Comparison of ENCODE assay signal across 8 mouse cellular contexts in the genomic region with DNA sequence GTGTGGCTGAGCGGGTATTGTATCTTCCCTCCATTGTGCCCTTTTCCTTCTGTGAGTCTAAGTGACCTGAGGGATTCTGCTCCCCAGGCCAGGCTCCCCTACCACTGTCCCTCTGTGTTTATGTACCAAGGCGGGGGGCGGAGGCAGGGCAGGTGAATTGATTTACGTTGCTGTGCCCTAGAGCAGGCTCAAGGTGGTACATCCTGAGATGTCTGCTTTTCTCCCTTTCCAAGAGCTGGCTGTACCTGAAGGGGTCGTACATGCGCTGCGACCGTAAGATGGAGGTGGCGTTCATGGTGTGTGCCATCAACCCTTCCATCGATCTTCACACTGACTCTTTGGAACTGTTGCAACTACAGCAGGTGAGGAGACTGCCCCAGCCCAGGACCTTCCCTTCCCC. TPM values are rescaled to one million over a fixed set of nuclear protein-coding genes. Genes with fewer than 3 reads are reported as not detected.
DNase-seq lines count a peak whose midpoint lies in the region; ATAC-seq and TF ChIP-seq lines count a peak whose summit lies in the region.

No protein-coding gene starts in this region.

- H3K9ac ChIP-seq in heart, embryonic 12.5 days = peak overlapping the region; percentile 94
- no peak overlapping the region for H3K9ac ChIP-seq in forebrain, postnatal 0 days
- no peak overlapping the region for H3K9ac ChIP-seq in liver, embryonic 15.5 days

- no peak overlapping the region for H3K27ac ChIP-seq in heart, embryonic 12.5 days (ENCODE audit: poor library complexity, severe bottlenecking)
- H3K27ac ChIP-seq in forebrain, postnatal 0 days (ENCODE audit: low read depth, low read length) = no peak overlapping the region
- no peak overlapping the region for H3K27ac ChIP-seq in liver, embryonic 15.5 days (replicated peaks)

- H3K9me3 ChIP-seq in heart, embryonic 12.5 days (replicated peaks) = no peaks in the 10 kb centered on the region
- H3K9me3 ChIP-seq in E14TG2a.4 (ENCODE audit: low read length) = no peaks in the 10 kb centered on the region
- H3K9me3 ChIP-seq in forebrain, postnatal 0 days (ENCODE audit: low read length) = no peaks in the 10 kb centered on the region
- no peaks in the 10 kb centered on the region for H3K9me3 ChIP-seq in liver, embryonic 15.5 days (replicated peaks)

- no peak for ATAC-seq in heart, embryonic 12.5 days (ENCODE audit: insufficient number of reproducible peaks, low FRiP score)
- ATAC-seq in forebrain, postnatal 0 days = no peak
- ATAC-seq in liver, embryonic 15.5 days (ENCODE audit: insufficient read depth) = no peak

- H3K36me3 ChIP-seq in heart, embryonic 12.5 days = peaks cover 37% of the 10 kb centered on the region
- H3K36me3 ChIP-seq in E14TG2a.4 (ENCODE audit: insufficient read depth, low read length) = peaks cover 41% of the 10 kb centered on the region
- peaks cover 36% of the 10 kb centered on the region for H3K36me3 ChIP-seq in forebrain, postnatal 0 days (ENCODE audit: insufficient read depth)
- H3K36me3 ChIP-seq in liver, embryonic 15.5 days (replicated peaks) = peaks cover 37% of the 10 kb centered on the region

- H3K4me2 ChIP-seq in heart, embryonic 12.5 days = peak overlapping the region; percentile 96
- H3K4me2 ChIP-seq in forebrain, postnatal 0 days (ENCODE audit: low read depth) = peak overlapping the region; percentile 84
- peak overlapping the region; percentile 99; the same call in 1 of the 2 replicates for H3K4me2 ChIP-seq in liver, embryonic 15.5 days

- WGBS in heart, embryonic 12.5 days = 93% methylated on average over 10 of the region's 10 CpGs
- 93% methylated on average over 10 of the region's 10 CpGs for WGBS in forebrain, postnatal 0 days
- 83% methylated on average over 10 of the region's 10 CpGs for WGBS in liver, embryonic 15.5 days (ENCODE audit: insufficient replicate concordance)

- DNase-seq in heart, adult 8-10 months (ENCODE audit: low spot score) = no peak
- no peak for DNase-seq in forebrain, postnatal 0 days
- DNase-seq in urinary bladder, postnatal 4 days (ENCODE audit: low spot score in 2 of 2) = no peak
- DNase-seq in thymus, postnatal 4 days = no peak
- DNase-seq in frontal cortex, adult 2 months (ENCODE audit: extremely low spot score in 1 of 2, low spot score in 1 of 2) = no peak

- no peak for TF ChIP-seq CTCF in E14TG2a.4 (conservative IDR thresholded peaks at IDR 0.05; ENCODE audit: low read length)
- no peak for TF ChIP-seq CTCF in forebrain, postnatal 0 days (IDR thresholded peaks at IDR 0.05; ENCODE audit: low read depth)

- peaks cover 41% of the 10 kb centered on the region for H3K4me1 ChIP-seq in heart, embryonic 12.5 days (replicated peaks)
- peaks cover 76% of the 10 kb centered on the region for H3K4me1 ChIP-seq in E14TG2a.4 (replicated peaks; ENCODE audit: low read depth, low read length)
- H3K4me1 ChIP-seq in forebrain, postnatal 0 days (ENCODE audit: insufficient read depth) = peaks cover 10% of the 10 kb centered on the region; the same call in 1 of the 2 replicates
- peaks cover 79% of the 10 kb centered on the region for H3K4me1 ChIP-seq in liver, embryonic 15.5 days (replicated peaks)

- no peaks in the 10 kb centered on the region for H3K27me3 ChIP-seq in heart, embryonic 12.5 days (replicated peaks)
- H3K27me3 ChIP-seq in E14TG2a.4 (ENCODE audit: insufficient read depth, low read length) = peaks cover 6% of the 10 kb centered on the region; the same call in 1 of the 2 replicates
- no peaks in the 10 kb centered on the region for H3K27me3 ChIP-seq in forebrain, postnatal 0 days (ENCODE audit: insufficient read depth, low read length)
- H3K27me3 ChIP-seq in liver, embryonic 15.5 days = no peaks in the 10 kb centered on the region

- peak overlapping the region; percentile 87 for H3K4me3 ChIP-seq in heart, embryonic 12.5 days
- H3K4me3 ChIP-seq in E14TG2a.4 (replicated peaks; ENCODE audit: low read length) = peak overlapping the region; percentile 20; the same call in 1 of the 2 replicates
- H3K4me3 ChIP-seq in forebrain, postnatal 0 days (ENCODE audit: low read depth, low read length) = no peak overlapping the region
- no peak overlapping the region for H3K4me3 ChIP-seq in liver, embryonic 15.5 days (replicated peaks)

RNA-seq across cellular contexts. Expression of gene Men1, which starts 2.1 kb away (rescaled TPM):
- polyA plus RNA-seq in heart, embryonic 12.5 days (2016; fragmentation: Nextera tagmentation; extraction: Ambion mirVana) = 48.7 and 52.1 TPM in 2 replicates
- 10 to 100 TPM in 3 of 4 experiments, 1 to 10 TPM in 1; 10.0 to 16.0 (median 12.3) TPM for total RNA-seq in heart, adult 8-10 months (2022)
- total RNA-seq in forebrain, postnatal 0 days (2014; rRNA removed) = 60.5 and 64.3 TPM in 2 replicates
- 58.3 and 60.9 TPM in 2 replicates for polyA plus RNA-seq in forebrain, postnatal 0 days (2015; fragmentation: Nextera tagmentation; extraction: Ambion mirVana)
- 25.1 and 25.4 TPM in 2 replicates for polyA plus RNA-seq in liver, embryonic 15.5 days (2015; fragmentation: Nextera tagmentation; extraction: Ambion mirVana)
- 67.6 and 68.4 TPM in 2 replicates for polyA plus RNA-seq in frontal cortex, adult 2 months (2012; rRNA removed)

RNA-seq across cellular contexts. Expression of gene Map4k2, which starts 4.0 kb away (rescaled TPM):
- 14.1 and 15.7 TPM in 2 replicates for polyA plus RNA-seq in heart, embryonic 12.5 days (2016; fragmentation: Nextera tagmentation; extraction: Ambion mirVana)
- 10 to 100 TPM; 33.4 to 44.4 (median 34.7) TPM for total RNA-seq in heart, adult 8-10 months (2022)
- total RNA-seq in forebrain, postnatal 0 days (2014; rRNA removed) = 43.0 and 55.8 TPM in 2 replicates
- 6.7 and 9.7 TPM in 2 replicates for polyA plus RNA-seq in forebrain, postnatal 0 days (2015; fragmentation: Nextera tagmentation; extraction: Ambion mirVana)
- 7.7 and 9.1 TPM in 2 replicates for polyA plus RNA-seq in liver, embryonic 15.5 days (2015; fragmentation: Nextera tagmentation; extraction: Ambion mirVana)
- polyA plus RNA-seq in frontal cortex, adult 2 months (2012; rRNA removed) = 193 and 205 TPM in 2 replicates

RNA-seq across cellular contexts. Expression of gene Sf1, which starts 26.6 kb away (rescaled TPM):
- polyA plus RNA-seq in heart, embryonic 12.5 days (2016; fragmentation: Nextera tagmentation; extraction: Ambion mirVana) = 127 and 130 TPM in 2 replicates
- total RNA-seq in heart, adult 8-10 months (2022) = 100 to 1,000 TPM in 1 of 4 experiments, 10 to 100 TPM in 3; 84.3 to 103 (median 91.3) TPM
- 70.0 and 113 TPM in 2 replicates for total RNA-seq in forebrain, postnatal 0 days (2014; rRNA removed)
- 89.7 and 102 TPM in 2 replicates for polyA plus RNA-seq in forebrain, postnatal 0 days (2015; fragmentation: Nextera tagmentation; extraction: Ambion mirVana)
- 64.3 and 68.8 TPM in 2 replicates for polyA plus RNA-seq in liver, embryonic 15.5 days (2015; fragmentation: Nextera tagmentation; extraction: Ambion mirVana)
- polyA plus RNA-seq in frontal cortex, adult 2 months (2012; rRNA removed) = 179 and 186 TPM in 2 replicates

RNA-seq across cellular contexts. Expression of gene Cdc42bpg, which starts 30.7 kb away (rescaled TPM):
- 0.34 and 0.44 TPM in 2 replicates for polyA plus RNA-seq in heart, embryonic 12.5 days (2016; fragmentation: Nextera tagmentation; extraction: Ambion mirVana)
- 10 to 100 TPM; 14.7 to 17.1 (median 15.4) TPM for total RNA-seq in heart, adult 8-10 months (2022)
- 3.1 and 4.7 TPM in 2 replicates for total RNA-seq in forebrain, postnatal 0 days (2014; rRNA removed)
- polyA plus RNA-seq in forebrain, postnatal 0 days (2015; fragmentation: Nextera tagmentation; extraction: Ambion mirVana) = 0.11 and 0.23 TPM in 2 replicates
- polyA plus RNA-seq in liver, embryonic 15.5 days (2015; fragmentation: Nextera tagmentation; extraction: Ambion mirVana) = 0.21 and 0.38 TPM in 2 replicates
- 3.2 and 3.3 TPM in 2 replicates for polyA plus RNA-seq in frontal cortex, adult 2 months (2012; rRNA removed)

RNA-seq across cellular contexts. Expression of gene Pygm, which starts 47.3 kb away (rescaled TPM):
- 224 and 234 TPM in 2 replicates for polyA plus RNA-seq in heart, embryonic 12.5 days (2016; fragmentation: Nextera tagmentation; extraction: Ambion mirVana)
- 1,000 to 10,000 TPM; 1,301 to 1,379 (median 1,330) TPM for total RNA-seq in heart, adult 8-10 months (2022)
- 6.2 and 8.8 TPM in 2 replicates for total RNA-seq in forebrain, postnatal 0 days (2014; rRNA removed)
- polyA plus RNA-seq in forebrain, postnatal 0 days (2015; fragmentation: Nextera tagmentation; extraction: Ambion mirVana) = 4.7 and 7.6 TPM in 2 replicates
- polyA plus RNA-seq in liver, embryonic 15.5 days (2015; fragmentation: Nextera tagmentation; extraction: Ambion mirVana) = 6.4 and 9.2 TPM in 2 replicates
- polyA plus RNA-seq in frontal cortex, adult 2 months (2012; rRNA removed) = 39.0 and 54.8 TPM in 2 replicates

Comparison
In these comparisons a context has a peak if more than half of its experiments do, and no peak if none do; other contexts are left out.
1. H3K4me3 ChIP-seq: peak in heart, embryonic 12.5 days (single experiment) and E14TG2a.4 (single experiment); none in forebrain, postnatal 0 days (single experiment) and liver, embryonic 15.5 days (single experiment).
2. RNA of gene Map4k2, which starts 4.0 kb away (polyA plus RNA-seq): 193 to 205 TPM in frontal cortex, adult 2 months; 14.1 to 15.7 TPM in heart, embryonic 12.5 days, 6.7 to 9.7 TPM in forebrain, postnatal 0 days and 7.7 to 9.1 TPM in liver, embryonic 15.5 days; every median in the first group is over 10 times any median in the second.
3. Peak in every context shown above with its lines, with median percentiles within 50 percentile points of each other: H3K4me2 ChIP-seq.